Mouse (Mus musculus): Measurements from ENCODE around the gene Scd3. TPM values are rescaled to one million over a fixed set of nuclear protein-coding genes. Genes with fewer than 3 reads are reported as not detected.
A peak's percentile ranks its signal among the peaks of the same experiment; 100 is the strongest.

Scd3 gene
- polyA plus RNA-seq, 1 experiment: not detected

DNA sequence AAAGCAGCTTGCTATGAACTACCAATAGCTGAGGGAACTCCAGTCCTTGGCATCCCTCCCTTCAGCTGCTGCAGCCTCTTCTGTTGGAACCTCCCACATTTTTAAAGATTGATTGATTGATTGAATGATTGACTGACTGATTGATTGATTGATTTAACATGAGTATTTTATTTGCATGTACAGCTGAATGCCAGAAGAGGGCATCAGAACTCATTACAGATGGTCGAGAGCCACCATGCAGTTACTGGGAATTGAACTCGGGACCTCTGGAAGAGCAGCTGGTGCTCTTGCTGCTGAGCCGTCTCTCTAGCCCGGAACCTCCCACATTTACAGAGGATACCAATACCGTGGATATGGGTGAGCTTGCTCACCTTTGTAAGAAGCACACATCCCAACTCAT, 57.4 kb downstream of the Scd3 start:
- WGBS: 54% methylated on average over 5 of the region's 5 CpGs
- H3K27ac ChIP-seq (ENCODE audit: insufficient read depth, low read depth, low read length): no peak overlapping the region
- TF ChIP-seq CTCF (IDR thresholded peaks at IDR 0.05; ENCODE audit: extremely low read depth, insufficient read length, insufficient replicate concordance, low read depth, low read length) (no peak; the same call in 1 of the 2 replicates), POLR2A (IDR thresholded peaks at IDR 0.05; ENCODE audit: low read depth, low read length) (no peak)
- no peaks in the 10 kb centered on the region for H3K27me3 ChIP-seq (ENCODE audit: control insufficient read depth, insufficient read depth, low read length)
- H3K4me1 ChIP-seq (ENCODE audit: control insufficient read depth, insufficient read depth, insufficient read length, low read length): no peaks in the 10 kb centered on the region; the same call in 1 of the 2 replicates
- no peak overlapping the region for H3K4me3 ChIP-seq (ENCODE audit: low read depth, low read length)
- no peaks in the 10 kb centered on the region for H3K36me3 ChIP-seq (ENCODE audit: control insufficient read depth, insufficient read depth, low read length)

- Histone ChIP-seq H3K36me3 (ENCODE audit: control insufficient read depth, insufficient read depth, low read length) (no peaks in the 10 kb centered on the region), H3K27me3 (ENCODE audit: control insufficient read depth, insufficient read depth, low read length) (no peaks in the 10 kb centered on the region), H3K4me3 (ENCODE audit: low read depth, low read length) (no peak overlapping the region), H3K4me1 (ENCODE audit: control insufficient read depth, insufficient read depth, insufficient read length, low read length) (peaks cover 3% of the 10 kb centered on the region; the same call in 1 of the 2 replicates), H3K27ac (ENCODE audit: insufficient read depth, low read depth, low read length) (no peak overlapping the region)
- WGBS: 87% methylated on average over 7 of the region's 7 CpGs
- TF ChIP-seq POLR2A (IDR thresholded peaks at IDR 0.05; ENCODE audit: low read depth, low read length) (no peak), CTCF (IDR thresholded peaks at IDR 0.05; ENCODE audit: extremely low read depth, insufficient read length, insufficient replicate concordance, low read depth, low read length) (no peak)
Observed at GRCm38 (mm10) chr19:44261774-44262173, 58.7 kb downstream of the Scd3 start.

GRCm38 (mm10) chr19:44263581-44263980, 60.5 kb downstream of the Scd3 start:
- no peaks in the 10 kb centered on the region for H3K36me3 ChIP-seq (ENCODE audit: control insufficient read depth, insufficient read depth, low read length)
- H3K4me3 ChIP-seq (ENCODE audit: low read depth, low read length): no peak overlapping the region
- peaks cover 3% of the 10 kb centered on the region; the same call in 1 of the 2 replicates for H3K4me1 ChIP-seq (ENCODE audit: control insufficient read depth, insufficient read depth, insufficient read length, low read length)
- no peaks in the 10 kb centered on the region for H3K27me3 ChIP-seq (ENCODE audit: control insufficient read depth, insufficient read depth, low read length)
- no peak overlapping the region for H3K27ac ChIP-seq (ENCODE audit: insufficient read depth, low read depth, low read length)
- no peak for TF ChIP-seq CTCF (IDR thresholded peaks at IDR 0.05; ENCODE audit: extremely low read depth, insufficient read length, insufficient replicate concordance, low read depth, low read length)
- TF ChIP-seq POLR2A (IDR thresholded peaks at IDR 0.05; ENCODE audit: low read depth, low read length): no peak
- WGBS: 82% methylated on average over 3 of the region's 3 CpGs

GRCm38 (mm10) chr19:44264226-44264625, 61.2 kb downstream of the Scd3 start:
- no peak overlapping the region for H3K27ac ChIP-seq (ENCODE audit: insufficient read depth, low read depth, low read length)
- WGBS: 59% methylated on average over 9 of the region's 9 CpGs

DNA sequence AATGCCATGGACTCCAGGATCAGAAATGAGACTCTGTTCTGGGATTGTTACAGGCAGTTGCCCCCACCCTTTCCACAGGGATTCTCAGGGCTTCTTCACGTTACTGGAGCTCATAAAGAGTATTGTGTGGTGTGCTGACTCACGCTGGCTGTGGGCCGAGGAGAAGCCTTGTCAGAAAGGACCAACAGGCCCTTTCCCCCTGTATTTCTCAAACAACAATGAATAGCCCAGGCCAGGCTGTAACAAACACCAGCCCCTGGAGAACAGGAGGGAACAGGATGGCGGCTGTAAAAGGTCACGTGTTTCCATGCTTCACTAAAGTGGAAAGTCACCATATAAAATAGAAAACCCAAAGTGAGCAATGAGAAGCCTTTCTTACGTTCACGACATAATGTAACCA, 62.2 kb downstream of the Scd3 start:
- Histone ChIP-seq H3K4me3 (ENCODE audit: low read depth, low read length) (no peak overlapping the region), H3K36me3 (ENCODE audit: control insufficient read depth, insufficient read depth, low read length) (no peaks in the 10 kb centered on the region), H3K27me3 (ENCODE audit: control insufficient read depth, insufficient read depth, low read length) (no peaks in the 10 kb centered on the region), H3K27ac (ENCODE audit: insufficient read depth, low read depth, low read length) (no peak overlapping the region), H3K4me1 (ENCODE audit: control insufficient read depth, insufficient read depth, insufficient read length, low read length) (peaks cover 3% of the 10 kb centered on the region; the same call in 1 of the 2 replicates)
- 83% methylated on average over 7 of the region's 7 CpGs for WGBS
- TF ChIP-seq POLR2A (IDR thresholded peaks at IDR 0.05; ENCODE audit: low read depth, low read length) (no peak), CTCF (IDR thresholded peaks at IDR 0.05; ENCODE audit: extremely low read depth, insufficient read length, insufficient replicate concordance, low read depth, low read length) (no peak)

More at GRCm38 (mm10) chr19:44264226-44264625, 61.2 kb downstream of the Scd3 start:
- H3K4me1 ChIP-seq (ENCODE audit: control insufficient read depth, insufficient read depth, insufficient read length, low read length): peaks cover 3% of the 10 kb centered on the region; the same call in 1 of the 2 replicates
- TF ChIP-seq POLR2A (IDR thresholded peaks at IDR 0.05; ENCODE audit: low read depth, low read length) (no peak), CTCF (IDR thresholded peaks at IDR 0.05; ENCODE audit: extremely low read depth, insufficient read length, insufficient replicate concordance, low read depth, low read length) (no peak)
- no peak overlapping the region for H3K4me3 ChIP-seq (ENCODE audit: low read depth, low read length)
- H3K36me3 ChIP-seq (ENCODE audit: control insufficient read depth, insufficient read depth, low read length): no peaks in the 10 kb centered on the region
- H3K27me3 ChIP-seq (ENCODE audit: control insufficient read depth, insufficient read depth, low read length): no peaks in the 10 kb centered on the region

DNA sequence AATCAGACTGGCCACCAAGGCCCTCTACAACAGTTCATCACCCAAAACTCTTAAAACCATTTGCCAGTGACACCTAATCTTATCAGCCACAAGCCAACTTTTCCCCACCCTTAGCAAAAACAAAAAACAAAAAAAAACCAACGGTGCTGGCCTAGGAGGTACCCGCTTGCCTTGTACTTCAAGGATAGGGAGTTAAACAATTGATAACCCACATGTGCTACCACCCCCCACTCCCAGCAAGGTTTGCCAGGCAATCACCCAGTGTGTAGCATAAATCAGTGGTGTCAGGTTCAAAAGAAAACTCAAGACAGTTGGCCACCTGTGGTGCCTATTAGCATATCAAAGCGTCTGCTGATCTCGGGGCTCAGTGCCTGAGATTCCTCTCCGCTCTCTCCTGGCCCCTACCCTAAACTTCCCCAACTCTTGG, 62.9 kb downstream of the Scd3 start:
- WGBS: 67% methylated on average over 5 of the region's 5 CpGs
- H3K4me3 ChIP-seq (ENCODE audit: low read depth, low read length): no peak overlapping the region
- H3K27ac ChIP-seq (ENCODE audit: insufficient read depth, low read depth, low read length): no peak overlapping the region
- no peaks in the 10 kb centered on the region for H3K36me3 ChIP-seq (ENCODE audit: control insufficient read depth, insufficient read depth, low read length)
- TF ChIP-seq POLR2A (IDR thresholded peaks at IDR 0.05; ENCODE audit: low read depth, low read length) (no peak), CTCF (IDR thresholded peaks at IDR 0.05; ENCODE audit: extremely low read depth, insufficient read length, insufficient replicate concordance, low read depth, low read length) (no peak)
- peaks cover 3% of the 10 kb centered on the region; the same call in 1 of the 2 replicates for H3K4me1 ChIP-seq (ENCODE audit: control insufficient read depth, insufficient read depth, insufficient read length, low read length)
- no peaks in the 10 kb centered on the region for H3K27me3 ChIP-seq (ENCODE audit: control insufficient read depth, insufficient read depth, low read length)

GRCm38 (mm10) chr19:44266458-44266823, 63.4 kb downstream of the Scd3 start:
- Histone ChIP-seq H3K4me3 (ENCODE audit: low read depth, low read length) (peak overlapping the region; percentile 62), H3K27ac (ENCODE audit: insufficient read depth, low read depth, low read length) (peak overlapping the region; percentile 4; the same call in 1 of the 2 replicates), H3K36me3 (ENCODE audit: control insufficient read depth, insufficient read depth, low read length) (no peaks in the 10 kb centered on the region), H3K27me3 (ENCODE audit: control insufficient read depth, insufficient read depth, low read length) (no peaks in the 10 kb centered on the region), H3K4me1 (ENCODE audit: control insufficient read depth, insufficient read depth, insufficient read length, low read length) (peaks cover 3% of the 10 kb centered on the region; the same call in 1 of the 2 replicates)
- 12% methylated on average over 6 of the region's 6 CpGs for WGBS
- TF ChIP-seq POLR2A (IDR thresholded peaks at IDR 0.05; ENCODE audit: low read depth, low read length) (no peak), CTCF (IDR thresholded peaks at IDR 0.05; ENCODE audit: extremely low read depth, insufficient read length, insufficient replicate concordance, low read depth, low read length) (no peak)
